Mouse (Mus musculus): Measurements from ENCODE around the gene 4933415A04Rik.

DNA sequence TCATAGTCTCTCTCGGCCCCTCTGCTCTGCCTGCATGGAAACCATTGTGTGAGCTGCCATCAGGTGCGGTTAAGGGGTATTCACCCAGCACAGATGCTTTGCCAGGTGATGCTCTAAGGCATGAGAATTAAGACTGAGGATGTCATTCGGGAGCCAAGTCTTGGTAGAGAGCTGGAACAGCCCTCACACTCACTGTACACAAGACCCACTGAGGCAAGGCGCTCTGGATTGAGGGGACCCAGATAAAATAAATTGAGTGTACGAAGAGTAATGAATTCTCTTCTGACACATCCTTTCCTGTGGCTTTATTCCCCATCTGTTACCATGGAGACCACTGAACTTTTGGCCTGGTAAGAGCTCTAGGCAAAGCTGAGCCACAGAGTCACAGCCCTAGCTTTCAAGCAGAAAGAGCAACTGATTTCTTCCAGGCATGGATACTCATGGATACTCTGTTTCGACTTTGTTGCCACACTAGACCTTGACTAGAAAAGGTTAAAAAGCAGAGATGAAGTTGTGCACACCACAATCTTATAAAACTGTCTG, 2.8 kb downstream of the 4933415A04Rik start:
- no peak for TF ChIP-seq CTCF (IDR thresholded peaks at IDR 0.05; ENCODE audit: low read depth)
- TF ChIP-seq EP300 (IDR thresholded peaks at IDR 0.05; ENCODE audit: low read depth): no peak

Measured in liver, embryonic 14.5 days (tissue).